Comparison of ENCODE assay signal across 23 mouse cellular contexts in genomic region chr10:119431801-119432200, GRCm38 (mm10). TPM values are rescaled to one million over a fixed set of nuclear protein-coding genes. Genes with fewer than 3 reads are reported as not detected.
"Had no signal": no experiment of that assay in that cellular context is flagged by ENCODE, and none has a peak within 500 bp of the region (broad histone marks: within the 10 kb centered on the region; RNA-seq: fewer than 3 reads in every experiment).

No protein-coding gene starts in this region.

- H3K36me3 ChIP-seq: limb, embryonic 12.5 days; limb, embryonic 15.5 days; midbrain, embryonic 12.5 days; midbrain, embryonic 15.5 days; neural tube, embryonic 12.5 days; neural tube, embryonic 15.5 days had no signal

- H3K27me3 ChIP-seq: limb, embryonic 12.5 days; limb, embryonic 15.5 days; midbrain, embryonic 12.5 days; midbrain, embryonic 15.5 days; neural tube, embryonic 12.5 days; neural tube, embryonic 15.5 days had no signal

- ATAC-seq: liver, postnatal 0 days; lung, postnatal 0 days; midbrain, embryonic 15.5 days had no signal

- H3K4me1 ChIP-seq: limb, embryonic 12.5 days; limb, embryonic 15.5 days; midbrain, embryonic 12.5 days; midbrain, embryonic 15.5 days; neural tube, embryonic 12.5 days; neural tube, embryonic 15.5 days had no signal

- H3K4me2 ChIP-seq: limb, embryonic 12.5 days; limb, embryonic 15.5 days; liver, embryonic 11.5 days; lung, embryonic 14.5 days; midbrain, embryonic 12.5 days; midbrain, embryonic 15.5 days; neural tube, embryonic 12.5 days; neural tube, embryonic 15.5 days had no signal

- H3K9me3 ChIP-seq: limb, embryonic 12.5 days; limb, embryonic 15.5 days; midbrain, embryonic 12.5 days; midbrain, embryonic 15.5 days; neural tube, embryonic 12.5 days; neural tube, embryonic 15.5 days had no signal

- H3K27ac ChIP-seq: kidney, postnatal 0 days; layer of hippocampus, adult 2 months; limb, embryonic 12.5 days; limb, embryonic 15.5 days; liver, embryonic 14.5 days; macrophage; midbrain, embryonic 12.5 days; midbrain, embryonic 15.5 days; neural tube, embryonic 12.5 days; neural tube, embryonic 15.5 days; stomach, postnatal 0 days had no signal

- DNase-seq: kidney, postnatal 25 days; layer of hippocampus, adult 9-11 months; liver, postnatal 0 days; lung, embryonic 14.5 days; right cerebral cortex, adult 18-20 months; right cerebral cortex, postnatal 14 days; right cerebral cortex, postnatal 4 days; thymus, adult 18-20 months; thymus, postnatal 36 days had no signal

- H3K9ac ChIP-seq: limb, embryonic 12.5 days; limb, embryonic 15.5 days; liver, embryonic 14.5 days; liver, postnatal 0 days; lung, embryonic 14.5 days; midbrain, embryonic 12.5 days; midbrain, embryonic 15.5 days; neural tube, embryonic 12.5 days; neural tube, embryonic 15.5 days had no signal

- H3K4me3 ChIP-seq: layer of hippocampus, adult 2 months; limb, embryonic 12.5 days; limb, embryonic 15.5 days; midbrain, embryonic 12.5 days; midbrain, embryonic 15.5 days; neural tube, embryonic 12.5 days; neural tube, embryonic 15.5 days had no signal

RNA-seq across cellular contexts. Expression of gene Grip1, which starts 21.8 kb away (rescaled TPM):
- total RNA-seq: megakaryocyte, adult 5-6 weeks had no signal
- polyA plus RNA-seq: macrophage had no signal
